Mouse (Mus musculus) limb, embryonic 15.5 days (tissue): ENCODE results near the gene Eef1g. TPM values are rescaled to one million over a fixed set of nuclear protein-coding genes. Genes with fewer than 3 reads are reported as not detected.

Experiments used
- ATAC-seq: fragments of 200-750 bp; cut with Nextera tagmentation; 2 replicates; pipeline ENCODE4 v1.8.0; 2017; ENCODE audit warnings: low read depth, moderate TSS enrichment; ENCODE audit not compliant: insufficient number of reproducible peaks, low FRiP score, low TSS enrichment
- H3K27ac ChIP-seq: fragments of 300-500 bp; sonication (generic); 2 replicates; pipeline ENCODE4 v1.5.1; 2015; ENCODE audit warnings: moderate library complexity, mild to moderate bottlenecking, inconsistent platforms
- H3K27me3 ChIP-seq: fragments of 300-500 bp; sonication (generic); 2 replicates; pipeline ENCODE4 v1.6.1; 2015; ENCODE audit warnings: inconsistent platforms
- H3K36me3 ChIP-seq: fragments of 300-500 bp; sonication (generic); 2 replicates; pipeline ENCODE4 v1.6.1; 2015; ENCODE audit warnings: inconsistent platforms
- H3K4me1 ChIP-seq: fragments of 300-500 bp; sonication (generic); 2 replicates; pipeline ENCODE4 v1.6.1; 2015; ENCODE audit warnings: inconsistent platforms
- H3K4me2 ChIP-seq: fragments of 300-500 bp; sonication (generic); 2 replicates; pipeline ENCODE4 v1.6.1; 2015; ENCODE audit warnings: mild to moderate bottlenecking, inconsistent platforms
- H3K4me3 ChIP-seq: fragments of 300-500 bp; sonication (generic); 2 replicates; pipeline ENCODE4 v1.5.1; 2015; ENCODE audit warnings: mild to moderate bottlenecking, inconsistent platforms
- H3K9ac ChIP-seq: fragments of 300-500 bp; sonication (generic); 2 replicates; pipeline ENCODE4 v1.6.1; 2015; ENCODE audit warnings: inconsistent platforms
- H3K9me3 ChIP-seq: fragments of 300-500 bp; sonication (generic); 2 replicates; pipeline ENCODE4 v1.6.1; 2016; ENCODE audit warnings: inconsistent platforms
- WGBS: fragments of 180-500 bp; shearing (Covaris S2); methylation state at CpG from one replicate; pipeline ENCODE4 v1.1.7; 2015; 5-methylcytosine and 5-hydroxymethylcytosine counted together
- polyA plus RNA-seq: library from polyadenylated mRNA; unstranded; fragments of >200 nt; fragmentation: Nextera tagmentation; extraction: Ambion mirVana; gene quantifications from 2 replicates; pipeline ENCODE4 v1.2.1, GENCODE M21; 2015

Gene Eef1g
- polyA plus RNA-seq, 1 experiment from 2014 or later: 482 TPM

- peaks cover 97% of the 10 kb centered on the region for H3K36me3 ChIP-seq
- peaks cover 5% of the 10 kb centered on the region for H3K4me1 ChIP-seq
- no peak overlapping the region for H3K4me3 ChIP-seq
- H3K9me3 ChIP-seq: no peaks in the 10 kb centered on the region
- H3K4me2 ChIP-seq: no peak overlapping the region
- no peak overlapping the region for H3K27ac ChIP-seq
- 82% methylated on average over 1 of the region's 1 CpGs for WGBS
- H3K27me3 ChIP-seq: no peaks in the 10 kb centered on the region
- no peak for ATAC-seq
- no peak overlapping the region for H3K9ac ChIP-seq
These were observed 7.8 kb downstream of the Eef1g start for GRCm38 (mm10) chr19:8974638-8975037.

GRCm38 (mm10) chr19:8975491-8975890, 8.7 kb downstream of the Eef1g start:
- H3K4me2 ChIP-seq: no peak overlapping the region
- ATAC-seq: no peak
- no peak overlapping the region for H3K27ac ChIP-seq
- no peaks in the 10 kb centered on the region for H3K27me3 ChIP-seq
- H3K9me3 ChIP-seq: no peaks in the 10 kb centered on the region
- WGBS: 95% methylated on average over 2 of the region's 2 CpGs
- peaks cover 6% of the 10 kb centered on the region for H3K4me1 ChIP-seq
- H3K36me3 ChIP-seq: peaks cover 95% of the 10 kb centered on the region
- no peak overlapping the region for H3K9ac ChIP-seq
- H3K4me3 ChIP-seq: no peak overlapping the region

- 29% methylated on average over 3 of the region's 3 CpGs for WGBS
- Histone ChIP-seq H3K4me1 (peaks cover 15% of the 10 kb centered on the region), H3K4me2 (no peak overlapping the region), H3K9ac (no peak overlapping the region), H3K4me3 (no peak overlapping the region), H3K27me3 (no peaks in the 10 kb centered on the region), H3K36me3 (peaks cover 91% of the 10 kb centered on the region), H3K9me3 (no peaks in the 10 kb centered on the region), H3K27ac (peak overlapping the region; percentile 62)
- no peak for ATAC-seq
These were observed 9.7 kb downstream of the Eef1g start for GRCm38 (mm10) chr19:8976535-8976934.

- Histone ChIP-seq H3K9ac (no peak overlapping the region), H3K4me3 (no peak overlapping the region), H3K4me1 (peaks cover 54% of the 10 kb centered on the region), H3K27me3 (no peaks in the 10 kb centered on the region), H3K36me3 (peaks cover 50% of the 10 kb centered on the region), H3K9me3 (no peaks in the 10 kb centered on the region), H3K27ac (peak overlapping the region; percentile 71), H3K4me2 (no peak overlapping the region)
- WGBS: 40% methylated on average over 5 of the region's 5 CpGs
- ATAC-seq: no peak
These were observed 13.9 kb downstream of the Eef1g start for GRCm38 (mm10) chr19:8980771-8981170.

GRCm38 (mm10) chr19:8981450-8982168, 14.8 kb downstream of the Eef1g start:
- ATAC-seq: no peak; the same call in 1 of the 2 replicates
- H3K9me3 ChIP-seq: no peaks in the 10 kb centered on the region
- 69% methylated on average over 2 of the region's 2 CpGs for WGBS
- H3K27me3 ChIP-seq: no peaks in the 10 kb centered on the region
- H3K4me3 ChIP-seq: no peak overlapping the region
- H3K27ac ChIP-seq: peak overlapping the region; percentile 75; the same call in 1 of the 2 replicates
- no peak overlapping the region for H3K4me2 ChIP-seq
- peaks cover 42% of the 10 kb centered on the region for H3K36me3 ChIP-seq
- H3K4me1 ChIP-seq: peaks cover 49% of the 10 kb centered on the region
- H3K9ac ChIP-seq: no peak overlapping the region

- Histone ChIP-seq H3K36me3 (peaks cover 33% of the 10 kb centered on the region), H3K27ac (peak overlapping the region; percentile 75), H3K4me3 (no peak overlapping the region), H3K9me3 (no peaks in the 10 kb centered on the region), H3K9ac (no peak overlapping the region), H3K4me1 (peaks cover 54% of the 10 kb centered on the region), H3K4me2 (no peak overlapping the region), H3K27me3 (no peaks in the 10 kb centered on the region)
- ATAC-seq: peak; percentile 49; the same call in 1 of the 2 replicates
- WGBS: 46% methylated on average over 5 of the region's 5 CpGs
These were observed 15.7 kb downstream of the Eef1g start for GRCm38 (mm10) chr19:8982303-8983149.

- Histone ChIP-seq H3K9ac (no peak overlapping the region), H3K4me1 (peaks cover 61% of the 10 kb centered on the region), H3K9me3 (no peaks in the 10 kb centered on the region), H3K4me3 (no peak overlapping the region), H3K27ac (peak overlapping the region; percentile 75), H3K27me3 (no peaks in the 10 kb centered on the region), H3K4me2 (no peak overlapping the region), H3K36me3 (peaks cover 26% of the 10 kb centered on the region)
- no peak for ATAC-seq
- WGBS: 41% methylated on average over 4 of the region's 4 CpGs
These were observed 16.4 kb downstream of the Eef1g start for GRCm38 (mm10) chr19:8983150-8983650.

- Histone ChIP-seq H3K27ac (peak overlapping the region; percentile 75), H3K4me3 (no peak overlapping the region), H3K9ac (no peak overlapping the region), H3K9me3 (no peaks in the 10 kb centered on the region), H3K4me2 (no peak overlapping the region), H3K27me3 (no peaks in the 10 kb centered on the region), H3K36me3 (peaks cover 15% of the 10 kb centered on the region), H3K4me1 (peaks cover 67% of the 10 kb centered on the region)
- no peak for ATAC-seq
- 14% methylated on average over 7 of the region's 7 CpGs for WGBS
These were observed 17.5 kb downstream of the Eef1g start for GRCm38 (mm10) chr19:8984255-8984868.

GRCm38 (mm10) chr19:8985891-8986290, 19.1 kb downstream of the Eef1g start:
- H3K4me2 ChIP-seq: no peak overlapping the region
- H3K9ac ChIP-seq: no peak overlapping the region
- H3K27ac ChIP-seq: no peak overlapping the region
- no peak overlapping the region for H3K4me3 ChIP-seq
- H3K27me3 ChIP-seq: no peaks in the 10 kb centered on the region
- no peaks in the 10 kb centered on the region for H3K9me3 ChIP-seq
- no peak for ATAC-seq
- WGBS: 68% methylated on average over 5 of the region's 5 CpGs
- H3K36me3 ChIP-seq: peaks cover 2% of the 10 kb centered on the region; the same call in 1 of the 2 replicates
- H3K4me1 ChIP-seq: peaks cover 64% of the 10 kb centered on the region

GRCm38 (mm10) chr19:8987816-8988215, 21.0 kb downstream of the Eef1g start:
- 28% methylated on average over 2 of the region's 2 CpGs for WGBS
- no peak for ATAC-seq
- no peaks in the 10 kb centered on the region for H3K9me3 ChIP-seq
- H3K27ac ChIP-seq: peak overlapping the region; percentile 99
- 0 out of 2 replicates have a peak overlapping the region, but pooled peaks have one; percentile 85 for H3K4me3 ChIP-seq
- no peaks in the 10 kb centered on the region for H3K27me3 ChIP-seq
- no peaks in the 10 kb centered on the region for H3K36me3 ChIP-seq
- H3K4me1 ChIP-seq: peaks cover 68% of the 10 kb centered on the region
- H3K4me2 ChIP-seq: peak overlapping the region; percentile 70
- no peak overlapping the region for H3K9ac ChIP-seq

GRCm38 (mm10) chr19:8988346-8989065, 21.7 kb downstream of the Eef1g start:
- peak overlapping the region; percentile 85 for H3K4me3 ChIP-seq
- H3K9ac ChIP-seq: peak overlapping the region; percentile 89; the same call in 1 of the 2 replicates
- no peak for ATAC-seq
- H3K4me2 ChIP-seq: peak overlapping the region; percentile 70
- H3K27me3 ChIP-seq: no peaks in the 10 kb centered on the region
- peak overlapping the region; percentile 99 for H3K27ac ChIP-seq
- H3K9me3 ChIP-seq: no peaks in the 10 kb centered on the region
- H3K4me1 ChIP-seq: peaks cover 68% of the 10 kb centered on the region
- no peaks in the 10 kb centered on the region for H3K36me3 ChIP-seq
- 8% methylated on average over 15 of the region's 15 CpGs for WGBS
